Mouse (Mus musculus): Measurements from ENCODE around the gene Eps8l2. TPM values are rescaled to one million over a fixed set of nuclear protein-coding genes. Genes with fewer than 3 reads are reported as not detected.
A peak's percentile ranks its signal among the peaks of the same experiment; 100 is the strongest.

The Eps8l2 gene
- polyA plus RNA-seq, 1 experiment from 2014 or later: 22.2 TPM

GRCm38 (mm10) chr7:141408833-141409232 is 70.2 kb downstream of the Eps8l2 start:
- 12% methylated on average over 11 of the region's 11 CpGs for WGBS (ENCODE audit: insufficient replicate concordance)
- Histone ChIP-seq H3K4me1 (ENCODE audit: insufficient read depth) (peaks cover 17% of the 10 kb centered on the region), H3K4me3 (ENCODE audit: low read depth, low read length) (no peak overlapping the region), H3K27me3 (ENCODE audit: insufficient read depth, low read length) (no peaks in the 10 kb centered on the region), H3K9ac (replicated peaks) (no peak overlapping the region), H3K4me2 (ENCODE audit: low read depth, low read length) (no peak overlapping the region), H3K36me3 (replicated peaks; ENCODE audit: insufficient read depth, low read length) (peaks cover 24% of the 10 kb centered on the region), H3K27ac (ENCODE audit: low read depth) (no peak overlapping the region), H3K9me3 (ENCODE audit: low read length) (no peaks in the 10 kb centered on the region)
- no peak for TF ChIP-seq EP300 (IDR thresholded peaks at IDR 0.05; ENCODE audit: low read depth)
- TF ChIP-seq CTCF (IDR thresholded peaks at IDR 0.05; ENCODE audit: low read depth): peak; percentile 98
- ATAC-seq (peak; percentile 69), DNase-seq (peak; percentile 91)

GRCm38 (mm10) chr7:141410631-141411030 is 72.0 kb downstream of the Eps8l2 start:
- H3K4me2 ChIP-seq (ENCODE audit: low read depth, low read length): no peak overlapping the region
- peaks cover 28% of the 10 kb centered on the region for H3K4me1 ChIP-seq (ENCODE audit: insufficient read depth)
- no peaks in the 10 kb centered on the region for H3K9me3 ChIP-seq (ENCODE audit: low read length)
- DNase-seq (no peak), ATAC-seq (no peak)
- peaks cover 24% of the 10 kb centered on the region for H3K36me3 ChIP-seq (replicated peaks; ENCODE audit: insufficient read depth, low read length)
- H3K27ac ChIP-seq (ENCODE audit: low read depth): no peak overlapping the region
- H3K27me3 ChIP-seq (ENCODE audit: insufficient read depth, low read length): no peaks in the 10 kb centered on the region
- H3K9ac ChIP-seq (replicated peaks): no peak overlapping the region
- 90% methylated on average over 8 of the region's 8 CpGs for WGBS (ENCODE audit: insufficient replicate concordance)
- H3K4me3 ChIP-seq (ENCODE audit: low read depth, low read length): no peak overlapping the region
- TF ChIP-seq EP300 (IDR thresholded peaks at IDR 0.05; ENCODE audit: low read depth) (no peak), CTCF (IDR thresholded peaks at IDR 0.05; ENCODE audit: low read depth) (no peak)

DNA sequence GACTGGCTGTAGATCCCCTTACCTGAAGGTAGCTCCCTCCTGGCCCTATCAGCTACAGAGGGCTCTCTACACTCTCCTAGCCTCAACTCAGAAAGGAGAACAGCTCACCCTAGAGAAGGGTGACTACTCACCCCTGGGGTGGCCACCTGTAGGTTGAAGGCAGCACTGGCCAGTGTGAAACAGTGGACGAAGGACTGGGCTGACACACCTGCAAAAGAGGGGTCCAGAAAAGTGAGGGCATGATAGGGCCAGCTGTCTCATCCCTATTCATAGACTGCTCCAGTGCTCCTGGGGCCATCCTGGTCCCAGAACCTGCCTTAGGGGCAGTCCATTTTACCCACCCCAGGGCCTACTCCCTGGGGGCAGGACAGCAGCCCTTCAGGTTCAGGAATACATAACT is 73.0 kb downstream of the Eps8l2 start:
- 79% methylated on average over 1 of the region's 1 CpGs for WGBS (ENCODE audit: insufficient replicate concordance)
- ATAC-seq (no peak), DNase-seq (no peak)
- Histone ChIP-seq H3K9ac (replicated peaks) (no peak overlapping the region), H3K4me2 (ENCODE audit: low read depth, low read length) (no peak overlapping the region), H3K4me3 (ENCODE audit: low read depth, low read length) (no peak overlapping the region), H3K27ac (ENCODE audit: low read depth) (no peak overlapping the region; the same call in 1 of the 2 replicates), H3K9me3 (ENCODE audit: low read length) (no peaks in the 10 kb centered on the region), H3K27me3 (ENCODE audit: insufficient read depth, low read length) (no peaks in the 10 kb centered on the region), H3K36me3 (replicated peaks; ENCODE audit: insufficient read depth, low read length) (peaks cover 24% of the 10 kb centered on the region), H3K4me1 (ENCODE audit: insufficient read depth) (peaks cover 35% of the 10 kb centered on the region)
- TF ChIP-seq CTCF (IDR thresholded peaks at IDR 0.05; ENCODE audit: low read depth) (no peak), EP300 (IDR thresholded peaks at IDR 0.05; ENCODE audit: low read depth) (no peak)

Other genes with a start within 250 kb of the Eps8l2 start
- 18.0 and 20.1 TPM in 2 replicates for gene Sigirr, start 238.3 kb upstream of the Eps8l2 start, polyA plus RNA-seq (2015; fragmentation: Nextera tagmentation; extraction: Ambion mirVana)
- gene Ano9, start 221.1 kb upstream of the Eps8l2 start, polyA plus RNA-seq (2015; fragmentation: Nextera tagmentation; extraction: Ambion mirVana): 1.4 and 1.8 TPM in 2 replicates
- gene Ptdss2, start 216.5 kb upstream of the Eps8l2 start, polyA plus RNA-seq (2015; fragmentation: Nextera tagmentation; extraction: Ambion mirVana): 57.9 and 71.0 TPM in 2 replicates
- 55.2 and 55.7 TPM in 2 replicates for gene Rnh1, start 166.0 kb upstream of the Eps8l2 start, polyA plus RNA-seq (2015; fragmentation: Nextera tagmentation; extraction: Ambion mirVana)
- 44.0 and 46.2 TPM in 2 replicates for gene Hras, start 144.9 kb upstream of the Eps8l2 start, polyA plus RNA-seq (2015; fragmentation: Nextera tagmentation; extraction: Ambion mirVana)
- 2.0 and 2.2 TPM in 2 replicates for gene Lrrc56, start 144.7 kb upstream of the Eps8l2 start, polyA plus RNA-seq (2015; fragmentation: Nextera tagmentation; extraction: Ambion mirVana)
- gene Lmntd2, start 124.8 kb upstream of the Eps8l2 start, polyA plus RNA-seq (2015; fragmentation: Nextera tagmentation; extraction: Ambion mirVana): 0.49 TPM in 2 replicates
- gene Rassf7, start 123.0 kb upstream of the Eps8l2 start, polyA plus RNA-seq (2015; fragmentation: Nextera tagmentation; extraction: Ambion mirVana): 24.9 and 27.3 TPM in 2 replicates
- gene Phrf1, start 110.1 kb upstream of the Eps8l2 start, polyA plus RNA-seq (2015; fragmentation: Nextera tagmentation; extraction: Ambion mirVana): 10.8 and 14.3 TPM in 2 replicates
- gene Irf7, start 72.4 kb upstream of the Eps8l2 start, polyA plus RNA-seq (2015; fragmentation: Nextera tagmentation; extraction: Ambion mirVana): 22.9 and 25.4 TPM in 2 replicates
- 1.1 and 1.3 TPM in 2 replicates for gene Cdhr5, start 62.1 kb upstream of the Eps8l2 start, polyA plus RNA-seq (2015; fragmentation: Nextera tagmentation; extraction: Ambion mirVana)
- not detected in 2 replicates for gene Sct, start 59.7 kb upstream of the Eps8l2 start, polyA plus RNA-seq (2015; fragmentation: Nextera tagmentation; extraction: Ambion mirVana)
- gene Drd4, start 46.9 kb upstream of the Eps8l2 start, polyA plus RNA-seq (2015; fragmentation: Nextera tagmentation; extraction: Ambion mirVana): not detected in 2 replicates
- gene Deaf1, start 11.2 kb upstream of the Eps8l2 start, polyA plus RNA-seq (2015; fragmentation: Nextera tagmentation; extraction: Ambion mirVana): 10.7 and 11.9 TPM in 2 replicates
- 9.2 and 11.9 TPM in 2 replicates for gene Tmem80, start 11.1 kb upstream of the Eps8l2 start, polyA plus RNA-seq (2015; fragmentation: Nextera tagmentation; extraction: Ambion mirVana)
- 246 and 265 TPM in 2 replicates for gene Taldo1, start 53.3 kb downstream of the Eps8l2 start, polyA plus RNA-seq (2015; fragmentation: Nextera tagmentation; extraction: Ambion mirVana)
- gene Gatd1, start 75.3 kb downstream of the Eps8l2 start, polyA plus RNA-seq (2015; fragmentation: Nextera tagmentation; extraction: Ambion mirVana): 17.4 and 18.2 TPM in 2 replicates
- gene Cend1, start 90.6 kb downstream of the Eps8l2 start, polyA plus RNA-seq (2015; fragmentation: Nextera tagmentation; extraction: Ambion mirVana): not detected in 2 replicates
- gene Slc25a22, start 99.0 kb downstream of the Eps8l2 start, polyA plus RNA-seq (2015; fragmentation: Nextera tagmentation; extraction: Ambion mirVana): 38.4 and 41.6 TPM in 2 replicates
- 3.6 and 4.3 TPM in 2 replicates for gene Pidd1, start 105.1 kb downstream of the Eps8l2 start, polyA plus RNA-seq (2015; fragmentation: Nextera tagmentation; extraction: Ambion mirVana)
- 861 and 865 TPM in 2 replicates for gene Rplp2, start 108.5 kb downstream of the Eps8l2 start, polyA plus RNA-seq (2015; fragmentation: Nextera tagmentation; extraction: Ambion mirVana)
- 47.1 and 51.3 TPM in 2 replicates for gene Pnpla2, start 116.3 kb downstream of the Eps8l2 start, polyA plus RNA-seq (2015; fragmentation: Nextera tagmentation; extraction: Ambion mirVana)
- gene Cracr2b, start 122.2 kb downstream of the Eps8l2 start, polyA plus RNA-seq (2015; fragmentation: Nextera tagmentation; extraction: Ambion mirVana): 6.3 and 7.3 TPM in 2 replicates
- 5.1 and 6.6 TPM in 2 replicates for gene Cd151, start 128.5 kb downstream of the Eps8l2 start, polyA plus RNA-seq (2015; fragmentation: Nextera tagmentation; extraction: Ambion mirVana)
- 41.8 and 45.1 TPM in 2 replicates for gene Polr2l, start 136.3 kb downstream of the Eps8l2 start, polyA plus RNA-seq (2015; fragmentation: Nextera tagmentation; extraction: Ambion mirVana)
- gene Tspan4, start 136.4 kb downstream of the Eps8l2 start, polyA plus RNA-seq (2015; fragmentation: Nextera tagmentation; extraction: Ambion mirVana): 72.2 and 77.0 TPM in 2 replicates
- 12.6 and 14.7 TPM in 2 replicates for gene Chid1, start 201.0 kb downstream of the Eps8l2 start, polyA plus RNA-seq (2015; fragmentation: Nextera tagmentation; extraction: Ambion mirVana)
- gene Ap2a2, start 223.3 kb downstream of the Eps8l2 start, polyA plus RNA-seq (2015; fragmentation: Nextera tagmentation; extraction: Ambion mirVana): 27.8 and 33.8 TPM in 2 replicates

Data from liver, postnatal 0 days (tissue).